Mouse (Mus musculus) C2C12 (cell line): Measurements from ENCODE around the gene Chd1l.

Source experiments
- CEBPB ChIP-seq: IDR thresholded peaks from one replicate; pipeline ENCODE4 v1.6.1; 2011; ENCODE audit warnings: low read depth, mild to moderate bottlenecking, control low read depth, moderate library complexity
- CTCF ChIP-seq: IDR thresholded peaks from one replicate; pipeline ENCODE4 v1.5.1; 2011; ENCODE audit not compliant: control insufficient read depth, insufficient read depth, insufficient read length
- FOSL1 ChIP-seq: IDR thresholded peaks from one replicate; pipeline ENCODE4 v1.8.0; 2011; ENCODE audit warnings: mild to moderate bottlenecking, low read length; ENCODE audit not compliant: poor library complexity, insufficient read depth, severe bottlenecking
- MAX ChIP-seq: IDR thresholded peaks from one replicate; pipeline ENCODE4 v1.6.1; 2011; ENCODE audit warnings: mild to moderate bottlenecking, control low read depth
- MYOD1 ChIP-seq: IDR thresholded peaks from one replicate; pipeline ENCODE4 v1.6.1; 2011; ENCODE audit warnings: low read depth; ENCODE audit not compliant: control insufficient read depth, insufficient read length
- USF1 ChIP-seq: IDR thresholded peaks from one replicate; pipeline ENCODE4 v1.6.1; 2011; ENCODE audit warnings: low read depth, mild to moderate bottlenecking, control low read depth, moderate library complexity

DNA sequence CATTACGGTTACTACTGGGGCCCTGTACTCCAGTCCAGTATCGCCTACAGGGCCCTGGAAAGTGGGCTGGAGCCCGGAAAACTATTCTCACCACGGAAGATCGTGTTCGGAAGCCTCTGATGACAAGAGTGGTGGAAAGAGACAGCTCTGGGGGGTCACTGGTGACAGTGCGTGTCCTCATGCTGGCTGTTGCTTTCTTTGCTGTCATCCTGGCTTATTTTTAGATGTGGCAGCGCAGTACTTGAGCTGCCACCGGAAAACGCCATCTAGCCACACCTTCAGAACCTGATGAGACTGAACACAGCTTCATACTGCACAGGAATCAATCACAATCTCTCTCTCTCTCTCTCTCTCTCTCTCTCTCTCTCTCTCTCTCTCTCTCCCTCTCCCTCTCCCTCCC is 41.6 kb upstream of the Chd1l start:
- no peak for TF ChIP-seq CTCF
- no peak for TF ChIP-seq MAX
- TF ChIP-seq MYOD1 = no peak
- TF ChIP-seq USF1 = no peak
- TF ChIP-seq FOSL1 = no peak
- no peak for TF ChIP-seq CEBPB
